Mouse (Mus musculus): ENCODE measurements at regions not wholly inside any gene's neighbourhood (a gene's known extent, or its start where the extent isn't known, plus 50 kb on each side); places are given as distances from the start of the nearest gene placed in this dataset.

DNA sequence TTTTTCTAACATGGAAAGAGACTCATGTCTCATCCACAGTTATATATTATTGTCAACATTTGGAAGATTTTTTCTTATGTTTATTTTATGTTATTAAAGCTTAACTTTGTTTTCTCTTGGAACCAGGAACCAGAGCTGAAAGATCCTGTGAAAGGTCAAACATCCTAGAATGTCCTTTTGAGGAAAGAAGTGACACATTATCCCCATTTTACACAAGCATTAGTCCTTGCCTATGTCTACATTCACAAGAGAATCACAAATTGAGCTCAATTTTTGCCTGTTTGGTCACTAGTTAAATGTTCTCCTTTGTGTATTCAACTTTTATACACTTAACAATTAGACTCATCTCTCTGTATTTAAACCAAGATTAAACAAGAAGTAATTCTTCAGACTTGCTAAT is 126.0 kb upstream of the Col3a1 start:
- no peaks in the 10 kb centered on the region for H3K9me3 ChIP-seq (replicated peaks; ENCODE audit: control insufficient read depth, low read length)
- no peaks in the 10 kb centered on the region for H3K36me3 ChIP-seq (ENCODE audit: control insufficient read depth, insufficient read depth, low read length)
- no peak overlapping the region for H3K27ac ChIP-seq (ENCODE audit: low read depth, low read length)
- H3K4me2 ChIP-seq, result no peak overlapping the region
- no peak overlapping the region for H3K9ac ChIP-seq (ENCODE audit: low read depth, low read length)
- no peak overlapping the region for H3K4me3 ChIP-seq (ENCODE audit: low read depth, low read length)
- no peaks in the 10 kb centered on the region for H3K4me1 ChIP-seq (ENCODE audit: control insufficient read depth, insufficient read depth, low read length)
- H3K27me3 ChIP-seq (ENCODE audit: control insufficient read depth, insufficient read depth, low read length), result no peaks in the 10 kb centered on the region
- no peak for ATAC-seq (replicated peaks; ENCODE audit: insufficient number of reproducible peaks, low FRiP score, low TSS enrichment)

DNA sequence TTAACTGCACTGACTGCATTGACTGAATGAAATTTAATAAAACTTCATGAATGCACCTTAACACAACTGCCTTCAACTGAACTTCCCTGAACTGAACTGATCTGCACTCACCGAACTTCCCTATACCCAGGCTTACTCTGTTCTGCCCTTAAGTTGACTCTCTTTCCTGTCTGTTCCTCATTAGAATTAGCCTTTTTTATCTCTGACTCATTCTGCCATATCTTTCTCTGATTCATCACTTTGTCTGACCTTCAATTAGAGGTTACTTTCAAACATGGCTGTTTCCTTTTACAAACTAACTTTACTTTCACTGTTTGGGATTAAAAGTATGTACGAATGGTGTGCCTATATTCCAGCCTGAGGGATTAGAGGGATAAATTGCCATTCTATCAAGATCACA is 103.4 kb upstream of the Col3a1 start:
- Histone ChIP-seq H3K9me3 (replicated peaks; ENCODE audit: control insufficient read depth, low read length) (no peaks in the 10 kb centered on the region), H3K36me3 (ENCODE audit: control insufficient read depth, insufficient read depth, low read length) (no peaks in the 10 kb centered on the region), H3K27ac (ENCODE audit: low read depth, low read length) (no peak overlapping the region), H3K4me2 (no peak overlapping the region), H3K4me1 (ENCODE audit: control insufficient read depth, insufficient read depth, low read length) (no peaks in the 10 kb centered on the region), H3K4me3 (ENCODE audit: low read depth, low read length) (no peak overlapping the region), H3K9ac (ENCODE audit: low read depth, low read length) (no peak overlapping the region), H3K27me3 (ENCODE audit: control insufficient read depth, insufficient read depth, low read length) (no peaks in the 10 kb centered on the region)
- 64% methylated on average over 2 of the region's 2 CpGs for WGBS (ENCODE audit: insufficient replicate concordance)
- ATAC-seq (replicated peaks; ENCODE audit: insufficient number of reproducible peaks, low FRiP score, low TSS enrichment), result no peak

DNA sequence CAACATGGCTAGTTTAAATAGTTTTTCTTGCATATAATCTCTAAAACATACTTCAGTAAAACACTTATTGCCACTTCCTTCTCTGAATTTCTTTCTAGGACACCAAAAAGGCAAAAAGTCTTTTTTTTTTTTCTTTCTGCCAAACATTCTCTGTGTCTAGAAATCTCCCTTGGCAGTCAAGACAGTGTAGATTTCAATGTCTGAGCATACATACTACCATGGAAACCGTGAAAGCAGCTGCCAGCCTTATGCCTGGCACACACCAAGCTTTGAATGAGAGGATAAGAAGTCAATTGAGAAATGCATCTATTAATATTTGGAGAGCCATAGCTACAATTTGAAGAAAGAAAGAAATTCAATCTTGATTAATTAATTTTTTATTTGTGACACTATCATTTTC is 95.1 kb upstream of the Col3a1 start:
- H3K4me3 ChIP-seq (ENCODE audit: low read depth, low read length), result no peak overlapping the region
- H3K9ac ChIP-seq (ENCODE audit: low read depth, low read length), result no peak overlapping the region
- WGBS (ENCODE audit: insufficient replicate concordance), result 54% methylated on average over 1 of the region's 1 CpGs
- no peak overlapping the region for H3K27ac ChIP-seq (ENCODE audit: low read depth, low read length)
- no peaks in the 10 kb centered on the region for H3K4me1 ChIP-seq (ENCODE audit: control insufficient read depth, insufficient read depth, low read length)
- H3K36me3 ChIP-seq (ENCODE audit: control insufficient read depth, insufficient read depth, low read length), result no peaks in the 10 kb centered on the region
- ATAC-seq (replicated peaks; ENCODE audit: insufficient number of reproducible peaks, low FRiP score, low TSS enrichment), result no peak
- H3K27me3 ChIP-seq (ENCODE audit: control insufficient read depth, insufficient read depth, low read length), result no peaks in the 10 kb centered on the region
- no peaks in the 10 kb centered on the region for H3K9me3 ChIP-seq (replicated peaks; ENCODE audit: control insufficient read depth, low read length)
- no peak overlapping the region for H3K4me2 ChIP-seq

Data from heart, embryonic 11.5 days (tissue).